Mouse (Mus musculus) CH12.LX (cell line): ENCODE measurements around the gene Pld1.

ENCODE experiments used
- CHD1 ChIP-seq: IDR thresholded peaks from 2 replicates; pipeline ENCODE4 v1.6.1; 2012; ENCODE audit warnings: low read depth, low read length, improper control_type of control experiment, inconsistent platforms
- CHD2 ChIP-seq: IDR thresholded peaks from 2 replicates; pipeline ENCODE4 v1.6.1; 2011; ENCODE audit warnings: low read length, improper control_type of control experiment
- CTCF ChIP-seq, 2 experiments: IDR thresholded peaks in 1 of 2; conservative IDR thresholded peaks in 1 of 2; 2 replicates each; pipeline ENCODE4 v1.5.1; 2011 to 2012; ENCODE audit warnings: low read depth in 2 of 2, low read length in 2 of 2, improper control_type of control experiment in 1 of 2, inconsistent platforms in 1 of 2, mild to moderate bottlenecking in 1 of 2, moderate library complexity in 1 of 2
- EP300 ChIP-seq: IDR thresholded peaks from 2 replicates; pipeline ENCODE4 v1.6.1; 2011; ENCODE audit warnings: low read length, improper control_type of control experiment
- HCFC1 ChIP-seq: IDR thresholded peaks from 2 replicates; pipeline ENCODE4 v1.6.1; 2012; ENCODE audit warnings: low read depth, mild to moderate bottlenecking, inconsistent platforms, low read length, improper control_type of control experiment
- NELFE ChIP-seq: IDR thresholded peaks from 2 replicates; pipeline ENCODE4 v1.6.1; 2011; ENCODE audit warnings: low read depth, low read length, improper control_type of control experiment
- POLR2A ChIP-seq: IDR thresholded peaks from 2 replicates; pipeline ENCODE4 v1.6.1; 2011; ENCODE audit warnings: low read depth, mild to moderate bottlenecking, improper control_type of control experiment, low read length
- POLR2AphosphoS2 ChIP-seq: IDR thresholded peaks from 2 replicates; pipeline ENCODE4 v1.6.1; 2011; ENCODE audit warnings: low read depth, low read length, improper control_type of control experiment
- RAD21 ChIP-seq: IDR thresholded peaks from 2 replicates; pipeline ENCODE4 v1.6.1; 2011; ENCODE audit warnings: low read depth, mild to moderate bottlenecking, low read length, improper control_type of control experiment, moderate library complexity
- UBTF ChIP-seq: IDR thresholded peaks from 2 replicates; pipeline ENCODE4 v1.6.1; 2012; ENCODE audit warnings: low read depth, mild to moderate bottlenecking, inconsistent platforms, low read length, improper control_type of control experiment, moderate library complexity
- USF2 ChIP-seq: conservative IDR thresholded peaks from 2 replicates; pipeline ENCODE4 v1.6.1; 2011; ENCODE audit warnings: low read depth, low read length, improper control_type of control experiment
- ZC3H11A ChIP-seq: IDR thresholded peaks from 2 replicates; pipeline ENCODE4 v1.6.1; 2012; ENCODE audit warnings: low read depth, mild to moderate bottlenecking, inconsistent platforms, low read length, improper control_type of control experiment
- ZNF384 ChIP-seq: IDR thresholded peaks from 2 replicates; pipeline ENCODE4 v1.6.1; 2012; ENCODE audit warnings: low read depth, low read length, improper control_type of control experiment, inconsistent platforms

GRCm38 (mm10) chr3:27984620-27985019 lies 46.1 kb downstream of the Pld1 start:
- TF ChIP-seq POLR2A = no peak
- no peak for TF ChIP-seq POLR2AphosphoS2
- TF ChIP-seq CHD2 = no peak
- TF ChIP-seq CTCF (conservative IDR thresholded peaks at IDR 0.05 in 1 of 2, IDR thresholded peaks at IDR 0.05 in 1 of 2; ENCODE audit: low read depth in 2 of 2, low read length in 2 of 2) = no peak
- no peak for TF ChIP-seq EP300
- TF ChIP-seq RAD21 = no peak
- no peak for TF ChIP-seq USF2
- TF ChIP-seq HCFC1 = no peak
- no peak for TF ChIP-seq NELFE
- TF ChIP-seq ZNF384 = no peak
- TF ChIP-seq ZC3H11A = no peak
- no peak for TF ChIP-seq CHD1
- no peak for TF ChIP-seq UBTF
